8 mouse cellular contexts compared by ENCODE assay signal in genomic region chr16:77643871-77644720, GRCm38 (mm10). TPM values are rescaled to one million over a fixed set of nuclear protein-coding genes. Genes with fewer than 3 reads are reported as not detected.
DNase-seq lines count a peak whose midpoint lies in the region; ATAC-seq lines count a peak whose summit lies in the region.

No protein-coding gene starts in this region.

- H3K36me3 ChIP-seq in forebrain, embryonic 10.5 days (replicated peaks): no peaks in the 10 kb centered on the region
- H3K36me3 ChIP-seq in heart, embryonic 14.5 days (ENCODE audit: control insufficient read depth, insufficient read depth, low read length): no peaks in the 10 kb centered on the region; the same call in 1 of the 2 replicates
- H3K36me3 ChIP-seq in liver, embryonic 13.5 days: no peaks in the 10 kb centered on the region

- no peaks in the 10 kb centered on the region for H3K27me3 ChIP-seq in forebrain, embryonic 10.5 days (ENCODE audit: poor library complexity, severe bottlenecking)
- H3K27me3 ChIP-seq in heart, embryonic 14.5 days (ENCODE audit: control insufficient read depth, insufficient read depth, low read length): no peaks in the 10 kb centered on the region
- no peaks in the 10 kb centered on the region for H3K27me3 ChIP-seq in liver, embryonic 13.5 days

- peaks cover 30% of the 10 kb centered on the region for H3K4me1 ChIP-seq in forebrain, embryonic 10.5 days
- H3K4me1 ChIP-seq in heart, embryonic 14.5 days (ENCODE audit: control insufficient read depth in 2 of 2, insufficient read depth in 2 of 2, low read length in 2 of 2): peaks cover 2 to 6% of the 10 kb centered on the region in 2 experiments; a peak in 3 of 4 replicates
- no peaks in the 10 kb centered on the region for H3K4me1 ChIP-seq in liver, embryonic 13.5 days (replicated peaks)

- peak overlapping the region; percentile 59 for H3K4me3 ChIP-seq in forebrain, embryonic 10.5 days
- peak overlapping the region; percentile 44 to 48 for H3K4me3 ChIP-seq in heart, embryonic 14.5 days (ENCODE audit: control insufficient read depth in 1 of 2, insufficient read depth in 1 of 2, low read depth in 1 of 2, low read length in 2 of 2)
- H3K4me3 ChIP-seq in liver, embryonic 13.5 days (replicated peaks): peak overlapping the region; percentile 42

- H3K4me2 ChIP-seq in heart, embryonic 14.5 days (ENCODE audit: low read length): peak overlapping the region; percentile 87
- peak overlapping the region; percentile 60 for H3K4me2 ChIP-seq in liver, embryonic 13.5 days

- H3K27ac ChIP-seq in forebrain, embryonic 10.5 days: peak overlapping the region; percentile 76
- peak overlapping the region in 1 of 2 experiments; percentile 61; a peak in 3 of 4 replicates for H3K27ac ChIP-seq in heart, embryonic 14.5 days (replicated peaks in 1 of 2; ENCODE audit: control insufficient read depth in 1 of 2, insufficient read depth in 1 of 2, low read depth in 2 of 2, low read length in 2 of 2)
- H3K27ac ChIP-seq in liver, embryonic 13.5 days: no peak overlapping the region

- peak; percentile 61 for ATAC-seq in heart, embryonic 14.5 days (ENCODE audit: insufficient number of reproducible peaks, insufficient read depth, low FRiP score, low read depth)
- peak; percentile 58; the same call in 1 of the 2 replicates for ATAC-seq in liver, embryonic 13.5 days (ENCODE audit: low read depth)

- H3K9ac ChIP-seq in heart, embryonic 14.5 days (ENCODE audit: low read length): peak overlapping the region; percentile 73
- H3K9ac ChIP-seq in liver, embryonic 13.5 days: no peak overlapping the region

- WGBS in forebrain, embryonic 10.5 days: 5% methylated on average over 31 of the region's 31 CpGs
- 5% methylated on average over 31 of the region's 31 CpGs for WGBS in heart, embryonic 14.5 days
- 6% methylated on average over 31 of the region's 31 CpGs for WGBS in liver, embryonic 13.5 days (ENCODE audit: insufficient replicate concordance)

- H3K9me3 ChIP-seq in forebrain, embryonic 10.5 days: no peaks in the 10 kb centered on the region
- no peaks in the 10 kb centered on the region for H3K9me3 ChIP-seq in heart, embryonic 14.5 days (ENCODE audit: control insufficient read depth, low read length)
- H3K9me3 ChIP-seq in liver, embryonic 13.5 days (replicated peaks): no peaks in the 10 kb centered on the region

- peak; percentile 16 for DNase-seq in CD4-positive, CD25-positive, alpha-beta regulatory T cell, adult 2 months (ENCODE audit: low read depth, low spot score)
- peak; percentile 96 for DNase-seq in brain, adult 2 months (ENCODE audit: low read depth, low spot score)
- peak; percentile 46 for DNase-seq in forebrain, embryonic 10.5 days (ENCODE audit: extremely low spot score, low spot score)
- peak; percentile 72 for DNase-seq in kidney, postnatal 10 days
- DNase-seq in liver, embryonic 13.5 days: no peak
- DNase-seq in neural tube, embryonic 10.5 days (ENCODE audit: extremely low spot score, low spot score): peak; percentile 51
- peak; percentile 48 for DNase-seq in testis, postnatal 14 days (ENCODE audit: low spot score)

RNA-seq across cellular contexts. Expression of gene Gm11146, which starts 42.2 kb away (rescaled TPM):
- not detected in 2 replicates for polyA plus RNA-seq in forebrain, embryonic 10.5 days (2016; fragmentation: Nextera tagmentation; extraction: Ambion mirVana)
- not detected in 2 replicates for polyA plus RNA-seq in heart, embryonic 14.5 days (2014; fragmentation: Nextera tagmentation; extraction: Ambion mirVana)
- not detected in 2 replicates for polyA plus RNA-seq in liver, embryonic 13.5 days (2015; fragmentation: Nextera tagmentation; extraction: Ambion mirVana)
